Mouse (Mus musculus): ENCODE measurements around the gene Itga2. TPM values are rescaled to one million over a fixed set of nuclear protein-coding genes. Genes with fewer than 3 reads are reported as not detected.

Itga2 gene
- 0.01 TPM for polyA plus RNA-seq (2012; fragmentation: generic; extraction: Trizol)
- long read RNA-seq, experiment 1: 0 reads
- long read RNA-seq, experiment 2: 0 reads

GRCm38 (mm10) chr13:114931775-114932294, at the start of gene Itga2:
TSS of gene Itga2 (minus strand) at chr13:114932100.
- Histone ChIP-seq H3K4me3 (ENCODE audit: insufficient read depth, poor library complexity, severe bottlenecking) (no peak within 1 kb of the TSS), H3K27me3 (ENCODE audit: control insufficient read depth, insufficient read depth, insufficient read length) (no peaks in the 10 kb centered on the region)

GRCm38 (mm10) chr13:114980831-114981419, 49.0 kb upstream of the Itga2 start:
- no peaks in the 10 kb centered on the region for H3K79me3 ChIP-seq (ENCODE audit: low read depth)
- H3K4me3 ChIP-seq (ENCODE audit: insufficient read depth, poor library complexity, severe bottlenecking): no peak overlapping the region
- H3K36me3 ChIP-seq (ENCODE audit: control insufficient read depth, insufficient read depth): no peaks in the 10 kb centered on the region
- H3ac ChIP-seq (ENCODE audit: control insufficient read depth, insufficient read length, low read depth): no peak overlapping the region
- no peak for TF ChIP-seq MAX (IDR thresholded peaks at IDR 0.05)
- no peak for TF ChIP-seq FOSL1 (IDR thresholded peaks at IDR 0.05; ENCODE audit: insufficient read depth, low read length, poor library complexity, severe bottlenecking)
- TF ChIP-seq MYOG (IDR thresholded peaks at IDR 0.05; ENCODE audit: control insufficient read depth, extremely low read depth, insufficient read length): no peak
- no peak for TF ChIP-seq CEBPB (IDR thresholded peaks at IDR 0.05; ENCODE audit: low read depth)
- TF ChIP-seq CTCF (IDR thresholded peaks at IDR 0.05; ENCODE audit: control insufficient read depth, insufficient read depth, insufficient read length): no peak
- no peak for TF ChIP-seq USF1 (IDR thresholded peaks at IDR 0.05; ENCODE audit: low read depth)
- TF ChIP-seq MYOD1 (IDR thresholded peaks at IDR 0.05; ENCODE audit: control insufficient read depth, insufficient read length, low read depth): no peak
- H3K79me2 ChIP-seq (ENCODE audit: control insufficient read depth, insufficient read depth): no peaks in the 10 kb centered on the region
- no peaks in the 10 kb centered on the region for H3K27me3 ChIP-seq (ENCODE audit: control insufficient read depth, insufficient read depth, insufficient read length)

More at GRCm38 (mm10) chr13:114931775-114932294, at the start of gene Itga2:
- Histone ChIP-seq H3K79me2 (ENCODE audit: control insufficient read depth, insufficient read depth) (no peaks in the 10 kb centered on the region), H3K79me3 (ENCODE audit: low read depth) (no peaks in the 10 kb centered on the region), H3K36me3 (ENCODE audit: control insufficient read depth, insufficient read depth) (no peaks in the 10 kb centered on the region), H3ac (ENCODE audit: control insufficient read depth, insufficient read length, low read depth) (no peak within 1 kb of the TSS)
- TF ChIP-seq USF1 (IDR thresholded peaks at IDR 0.05; ENCODE audit: low read depth) (no peak), FOSL1 (IDR thresholded peaks at IDR 0.05; ENCODE audit: insufficient read depth, low read length, poor library complexity, severe bottlenecking) (no peak), MAX (IDR thresholded peaks at IDR 0.05) (no peak), MYOD1 (IDR thresholded peaks at IDR 0.05; ENCODE audit: control insufficient read depth, insufficient read length, low read depth) (no peak), CEBPB (IDR thresholded peaks at IDR 0.05; ENCODE audit: low read depth) (no peak), CTCF (IDR thresholded peaks at IDR 0.05; ENCODE audit: control insufficient read depth, insufficient read depth, insufficient read length) (no peak), MYOG (IDR thresholded peaks at IDR 0.05; ENCODE audit: control insufficient read depth, extremely low read depth, insufficient read length) (no peak)

GRCm38 (mm10) chr13:114974484-114975042, 42.7 kb upstream of the Itga2 start:
- peaks cover 12% of the 10 kb centered on the region for H3K27me3 ChIP-seq (ENCODE audit: control insufficient read depth, insufficient read depth, insufficient read length)
- H3K79me3 ChIP-seq (ENCODE audit: low read depth): no peaks in the 10 kb centered on the region
- H3ac ChIP-seq (ENCODE audit: control insufficient read depth, insufficient read length, low read depth): no peak overlapping the region
- no peak overlapping the region for H3K4me3 ChIP-seq (ENCODE audit: insufficient read depth, poor library complexity, severe bottlenecking)
- TF ChIP-seq USF1 (IDR thresholded peaks at IDR 0.05; ENCODE audit: low read depth): no peak
- no peak for TF ChIP-seq MAX (IDR thresholded peaks at IDR 0.05)
- no peak for TF ChIP-seq CTCF (IDR thresholded peaks at IDR 0.05; ENCODE audit: control insufficient read depth, insufficient read depth, insufficient read length)
- TF ChIP-seq CEBPB (IDR thresholded peaks at IDR 0.05; ENCODE audit: low read depth): no peak
- TF ChIP-seq MYOG (IDR thresholded peaks at IDR 0.05; ENCODE audit: control insufficient read depth, extremely low read depth, insufficient read length): no peak
- no peak for TF ChIP-seq FOSL1 (IDR thresholded peaks at IDR 0.05; ENCODE audit: insufficient read depth, low read length, poor library complexity, severe bottlenecking)
- H3K79me2 ChIP-seq (ENCODE audit: control insufficient read depth, insufficient read depth): no peaks in the 10 kb centered on the region
- H3K36me3 ChIP-seq (ENCODE audit: control insufficient read depth, insufficient read depth): no peaks in the 10 kb centered on the region

GRCm38 (mm10) chr13:114971905-114972304, 40.0 kb upstream of the Itga2 start:
- no peak overlapping the region for H3K4me3 ChIP-seq (ENCODE audit: insufficient read depth, poor library complexity, severe bottlenecking)
- H3ac ChIP-seq (ENCODE audit: control insufficient read depth, insufficient read length, low read depth): no peak overlapping the region
- no peaks in the 10 kb centered on the region for H3K79me3 ChIP-seq (ENCODE audit: low read depth)
- no peaks in the 10 kb centered on the region for H3K79me2 ChIP-seq (ENCODE audit: control insufficient read depth, insufficient read depth)
- no peaks in the 10 kb centered on the region for H3K36me3 ChIP-seq (ENCODE audit: control insufficient read depth, insufficient read depth)
- H3K27me3 ChIP-seq (ENCODE audit: control insufficient read depth, insufficient read depth, insufficient read length): peaks cover 12% of the 10 kb centered on the region
- TF ChIP-seq MAX (IDR thresholded peaks at IDR 0.05) (no peak), USF1 (IDR thresholded peaks at IDR 0.05; ENCODE audit: low read depth) (no peak)

- no peak overlapping the region for H3K4me3 ChIP-seq (ENCODE audit: insufficient read depth, poor library complexity, severe bottlenecking)
- H3K79me2 ChIP-seq (ENCODE audit: control insufficient read depth, insufficient read depth): no peaks in the 10 kb centered on the region
- no peak overlapping the region for H3ac ChIP-seq (ENCODE audit: control insufficient read depth, insufficient read length, low read depth)
- H3K79me3 ChIP-seq (ENCODE audit: low read depth): no peaks in the 10 kb centered on the region
- no peaks in the 10 kb centered on the region for H3K36me3 ChIP-seq (ENCODE audit: control insufficient read depth, insufficient read depth)
- TF ChIP-seq CTCF (IDR thresholded peaks at IDR 0.05; ENCODE audit: control insufficient read depth, insufficient read depth, insufficient read length) (peak; percentile 59), FOSL1 (IDR thresholded peaks at IDR 0.05; ENCODE audit: insufficient read depth, low read length, poor library complexity, severe bottlenecking) (no peak)
- no peaks in the 10 kb centered on the region for H3K27me3 ChIP-seq (ENCODE audit: control insufficient read depth, insufficient read depth, insufficient read length)
Measured at GRCm38 (mm10) chr13:114964233-114964632, 32.3 kb upstream of the Itga2 start.

GRCm38 (mm10) chr13:114954516-114954915, 22.6 kb upstream of the Itga2 start:
- Histone ChIP-seq H3K27me3 (ENCODE audit: control insufficient read depth, insufficient read depth, insufficient read length) (no peaks in the 10 kb centered on the region), H3K79me3 (ENCODE audit: low read depth) (no peaks in the 10 kb centered on the region), H3K79me2 (ENCODE audit: control insufficient read depth, insufficient read depth) (no peaks in the 10 kb centered on the region), H3ac (ENCODE audit: control insufficient read depth, insufficient read length, low read depth) (no peak overlapping the region), H3K36me3 (ENCODE audit: control insufficient read depth, insufficient read depth) (no peaks in the 10 kb centered on the region), H3K4me3 (ENCODE audit: insufficient read depth, poor library complexity, severe bottlenecking) (no peak overlapping the region)
- TF ChIP-seq MAX (IDR thresholded peaks at IDR 0.05) (no peak), CEBPB (IDR thresholded peaks at IDR 0.05; ENCODE audit: low read depth) (no peak), MYOG (IDR thresholded peaks at IDR 0.05; ENCODE audit: control insufficient read depth, extremely low read depth, insufficient read length) (no peak), FOSL1 (IDR thresholded peaks at IDR 0.05; ENCODE audit: insufficient read depth, low read length, poor library complexity, severe bottlenecking) (no peak), USF1 (IDR thresholded peaks at IDR 0.05; ENCODE audit: low read depth) (no peak), MYOD1 (IDR thresholded peaks at IDR 0.05; ENCODE audit: control insufficient read depth, insufficient read length, low read depth) (no peak), CTCF (IDR thresholded peaks at IDR 0.05; ENCODE audit: control insufficient read depth, insufficient read depth, insufficient read length) (no peak)

Data from C2C12 (cell line).